Mouse (Mus musculus): Measurements from ENCODE around the gene Rere. TPM values are rescaled to one million over a fixed set of nuclear protein-coding genes. Genes with fewer than 3 reads are reported as not detected.

Gene Rere
- polyA plus RNA-seq (2012; rRNA removed), result 45.6 and 58.8 TPM in 2 replicates

DNA sequence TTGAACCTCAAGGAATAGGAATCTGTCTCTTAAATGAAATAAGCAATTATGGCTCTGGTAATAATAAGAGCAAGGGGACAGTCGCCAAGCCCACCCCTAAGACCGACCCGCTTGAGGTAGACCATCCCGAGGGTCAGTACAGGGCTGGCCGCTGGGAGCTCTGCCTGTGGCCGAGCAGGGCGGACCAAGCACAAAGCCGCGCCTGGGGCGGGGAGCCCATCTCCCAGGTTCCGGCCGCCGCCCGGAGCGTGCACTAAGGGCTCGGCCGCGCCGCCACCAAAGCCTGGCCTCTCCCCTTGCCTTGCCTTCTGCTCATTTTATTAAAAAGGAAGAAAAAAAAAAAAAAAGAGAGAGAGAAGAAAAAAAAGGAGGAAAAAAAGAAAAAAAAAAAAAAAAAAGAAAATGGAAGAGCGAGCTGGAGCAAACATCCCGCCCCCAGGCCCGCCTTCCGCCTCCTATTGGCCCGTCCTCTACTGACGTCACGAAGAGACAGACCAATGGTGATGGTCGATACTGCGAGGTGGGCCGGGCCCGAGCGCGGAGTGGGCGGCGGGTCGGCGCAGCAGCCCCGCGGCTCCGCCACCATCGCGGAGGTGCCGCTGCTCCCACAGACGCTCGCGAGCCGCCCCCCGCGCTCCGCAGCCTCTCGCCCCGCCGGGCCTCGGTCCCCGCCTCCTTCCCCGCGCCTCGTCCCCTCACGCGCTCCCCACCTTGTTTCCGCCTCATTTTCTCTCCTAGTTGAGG is at the start of gene Rere:
Gene Rere (plus strand): TSS at position 629 of the 744 bp plus-strand sequence.
- 1% methylated on average over 58 of the region's 60 CpGs for WGBS
- H3K4me1 ChIP-seq (ENCODE audit: control insufficient read depth, insufficient read depth, low read length), result peaks cover 13% of the 10 kb centered on the region
- H3K27me3 ChIP-seq (replicated peaks; ENCODE audit: control insufficient read depth, insufficient read depth, low read length), result no peaks in the 10 kb centered on the region
- H3K27ac ChIP-seq (ENCODE audit: insufficient read depth, low read depth, low read length), result peak within 1 kb of the TSS; percentile 97
- peak; percentile 99 for DNase-seq
- no peaks in the 10 kb centered on the region for H3K36me3 ChIP-seq (ENCODE audit: control insufficient read depth, insufficient read depth, low read length)
- H3K4me3 ChIP-seq (ENCODE audit: insufficient read depth, low read depth, low read length), result peak within 1 kb of the TSS; percentile 90
- TF ChIP-seq CTCF (conservative IDR thresholded peaks at IDR 0.05; ENCODE audit: insufficient read depth, insufficient read length, low read depth, low read length) (no peak), POLR2A (IDR thresholded peaks at IDR 0.05; ENCODE audit: low read depth, low read length) (peak; percentile 80)

DNA sequence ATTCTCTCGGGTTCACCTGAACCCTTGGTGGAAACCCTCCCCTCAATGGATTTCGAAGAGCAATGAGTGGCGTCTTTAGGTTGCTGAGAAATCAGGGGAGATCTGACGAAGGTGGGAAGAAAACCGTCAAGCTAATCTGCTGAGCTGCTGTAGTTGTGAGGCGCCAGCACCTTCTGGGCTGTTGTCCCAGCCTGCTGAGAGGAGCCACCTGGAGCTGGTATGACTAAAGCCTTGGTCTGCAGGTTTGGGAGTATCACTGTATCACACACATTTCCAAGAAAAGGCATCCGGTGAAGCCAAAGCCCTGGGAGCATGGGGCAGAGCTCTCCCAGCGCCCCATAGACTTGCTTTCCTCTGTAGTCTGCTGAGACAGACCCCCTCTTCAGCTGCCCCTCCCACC is 49.6 kb upstream of the Rere start:
- 85% methylated on average over 8 of the region's 8 CpGs for WGBS
- no peak overlapping the region for H3K27ac ChIP-seq (ENCODE audit: insufficient read depth, low read depth, low read length)
- H3K4me3 ChIP-seq (ENCODE audit: insufficient read depth, low read depth, low read length), result no peak overlapping the region
- DNase-seq, result no peak
- H3K36me3 ChIP-seq (ENCODE audit: control insufficient read depth, insufficient read depth, low read length), result no peaks in the 10 kb centered on the region
- no peaks in the 10 kb centered on the region for H3K27me3 ChIP-seq (replicated peaks; ENCODE audit: control insufficient read depth, insufficient read depth, low read length)
- no peak for TF ChIP-seq CTCF (conservative IDR thresholded peaks at IDR 0.05; ENCODE audit: insufficient read depth, insufficient read length, low read depth, low read length)
- no peak for TF ChIP-seq POLR2A (IDR thresholded peaks at IDR 0.05; ENCODE audit: low read depth, low read length)
- peaks cover 16% of the 10 kb centered on the region; the same call in 1 of the 2 replicates for H3K4me1 ChIP-seq (ENCODE audit: control insufficient read depth, insufficient read depth, low read length)

DNA sequence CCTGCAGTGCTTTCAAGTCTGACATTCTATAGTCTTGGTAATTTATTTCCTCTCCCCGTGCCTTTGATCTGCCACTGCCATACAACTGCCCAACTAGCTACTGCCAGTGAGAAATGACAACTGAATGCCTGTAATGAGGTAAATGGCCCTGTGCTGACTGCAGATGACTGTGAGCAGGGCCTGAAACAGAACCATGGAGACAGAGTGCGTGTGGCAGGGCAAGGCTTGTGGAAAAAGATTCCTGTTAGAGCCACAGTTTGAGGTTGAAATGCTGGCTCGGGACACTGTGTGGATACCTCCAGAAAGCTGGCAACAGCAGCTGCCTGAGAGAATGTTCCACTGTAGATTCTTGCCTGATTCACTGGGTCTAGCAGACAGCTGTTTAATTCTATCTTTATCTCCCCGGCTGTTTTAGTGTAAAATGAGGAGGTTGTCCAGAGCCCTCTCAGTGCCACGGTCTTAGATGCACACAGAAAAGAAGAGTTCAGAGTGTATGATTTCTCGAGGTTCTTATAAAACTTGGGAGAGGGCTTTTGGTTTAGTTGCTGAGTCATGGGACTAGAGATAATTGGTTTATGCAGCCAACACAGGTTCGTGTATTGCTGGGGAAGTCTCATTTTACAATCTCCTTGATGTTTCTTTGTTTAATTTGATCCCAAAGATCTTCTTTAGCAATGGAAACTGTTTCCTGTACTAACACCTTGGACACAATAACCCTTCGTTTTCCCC is 46.7 kb upstream of the Rere start:
- Histone ChIP-seq H3K4me1 (ENCODE audit: control insufficient read depth, insufficient read depth, low read length) (peaks cover 29% of the 10 kb centered on the region), H3K4me3 (ENCODE audit: insufficient read depth, low read depth, low read length) (no peak overlapping the region), H3K27ac (ENCODE audit: insufficient read depth, low read depth, low read length) (no peak overlapping the region), H3K36me3 (ENCODE audit: control insufficient read depth, insufficient read depth, low read length) (no peaks in the 10 kb centered on the region; the same call in 1 of the 2 replicates), H3K27me3 (replicated peaks; ENCODE audit: control insufficient read depth, insufficient read depth, low read length) (no peaks in the 10 kb centered on the region)
- DNase-seq, result no peak
- no peak for TF ChIP-seq CTCF (conservative IDR thresholded peaks at IDR 0.05; ENCODE audit: insufficient read depth, insufficient read length, low read depth, low read length)
- no peak for TF ChIP-seq POLR2A (IDR thresholded peaks at IDR 0.05; ENCODE audit: low read depth, low read length)
- 67% methylated on average over 8 of the region's 8 CpGs for WGBS

DNA sequence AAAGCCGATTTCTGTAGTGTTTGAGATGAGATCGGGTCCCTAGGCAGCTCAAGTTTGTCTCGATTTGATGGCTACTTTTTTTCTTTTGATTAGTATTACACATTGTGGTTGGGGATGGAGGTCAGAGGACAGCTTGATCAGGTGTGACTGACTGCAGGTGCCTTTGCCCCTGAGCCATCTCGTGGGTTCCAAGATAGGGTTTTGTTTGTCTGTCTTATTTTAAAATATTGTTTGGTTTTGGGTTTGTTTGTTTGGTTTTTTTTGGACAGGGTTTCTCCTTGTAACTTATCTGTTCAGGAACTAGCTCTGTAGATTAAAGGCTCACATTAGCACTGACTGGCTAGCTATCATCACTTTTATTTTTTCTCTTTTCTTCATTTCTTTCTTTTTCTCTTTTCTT is 45.9 kb upstream of the Rere start:
- 70% methylated on average over 4 of the region's 4 CpGs for WGBS
- no peak for DNase-seq
- peaks cover 28% of the 10 kb centered on the region for H3K4me1 ChIP-seq (ENCODE audit: control insufficient read depth, insufficient read depth, low read length)
- no peaks in the 10 kb centered on the region; the same call in 1 of the 2 replicates for H3K36me3 ChIP-seq (ENCODE audit: control insufficient read depth, insufficient read depth, low read length)
- no peak overlapping the region for H3K27ac ChIP-seq (ENCODE audit: insufficient read depth, low read depth, low read length)
- TF ChIP-seq CTCF (conservative IDR thresholded peaks at IDR 0.05; ENCODE audit: insufficient read depth, insufficient read length, low read depth, low read length) (no peak), POLR2A (IDR thresholded peaks at IDR 0.05; ENCODE audit: low read depth, low read length) (no peak)
- no peak overlapping the region for H3K4me3 ChIP-seq (ENCODE audit: insufficient read depth, low read depth, low read length)
- H3K27me3 ChIP-seq (replicated peaks; ENCODE audit: control insufficient read depth, insufficient read depth, low read length), result no peaks in the 10 kb centered on the region

DNA sequence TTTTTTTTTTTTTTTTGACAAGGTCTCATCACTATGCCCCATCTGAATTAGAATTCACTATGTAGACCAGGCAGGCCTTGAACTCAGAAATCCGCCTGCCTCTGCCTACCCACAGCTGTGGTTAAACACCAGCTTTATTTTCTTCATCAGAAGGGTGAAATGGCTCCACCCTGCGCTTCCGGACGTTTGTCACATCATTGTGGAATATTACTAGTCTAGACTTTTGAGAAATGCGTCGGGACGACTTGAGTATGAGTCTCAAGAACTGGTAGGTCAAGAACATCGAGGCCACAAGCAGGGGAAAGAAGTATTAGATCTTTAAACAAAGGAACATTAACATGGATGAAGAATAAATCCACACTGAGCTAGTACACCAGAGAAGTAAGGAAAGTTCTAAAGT is 45.4 kb upstream of the Rere start:
- Histone ChIP-seq H3K27me3 (replicated peaks; ENCODE audit: control insufficient read depth, insufficient read depth, low read length) (no peaks in the 10 kb centered on the region), H3K4me1 (ENCODE audit: control insufficient read depth, insufficient read depth, low read length) (peaks cover 28% of the 10 kb centered on the region), H3K36me3 (ENCODE audit: control insufficient read depth, insufficient read depth, low read length) (no peaks in the 10 kb centered on the region; the same call in 1 of the 2 replicates), H3K4me3 (ENCODE audit: insufficient read depth, low read depth, low read length) (peak overlapping the region; percentile 95), H3K27ac (ENCODE audit: insufficient read depth, low read depth, low read length) (peak overlapping the region; percentile 87)
- no peak for DNase-seq
- TF ChIP-seq POLR2A (IDR thresholded peaks at IDR 0.05; ENCODE audit: low read depth, low read length) (no peak), CTCF (conservative IDR thresholded peaks at IDR 0.05; ENCODE audit: insufficient read depth, insufficient read length, low read depth, low read length) (no peak)
- WGBS, result 73% methylated on average over 8 of the region's 8 CpGs

DNA sequence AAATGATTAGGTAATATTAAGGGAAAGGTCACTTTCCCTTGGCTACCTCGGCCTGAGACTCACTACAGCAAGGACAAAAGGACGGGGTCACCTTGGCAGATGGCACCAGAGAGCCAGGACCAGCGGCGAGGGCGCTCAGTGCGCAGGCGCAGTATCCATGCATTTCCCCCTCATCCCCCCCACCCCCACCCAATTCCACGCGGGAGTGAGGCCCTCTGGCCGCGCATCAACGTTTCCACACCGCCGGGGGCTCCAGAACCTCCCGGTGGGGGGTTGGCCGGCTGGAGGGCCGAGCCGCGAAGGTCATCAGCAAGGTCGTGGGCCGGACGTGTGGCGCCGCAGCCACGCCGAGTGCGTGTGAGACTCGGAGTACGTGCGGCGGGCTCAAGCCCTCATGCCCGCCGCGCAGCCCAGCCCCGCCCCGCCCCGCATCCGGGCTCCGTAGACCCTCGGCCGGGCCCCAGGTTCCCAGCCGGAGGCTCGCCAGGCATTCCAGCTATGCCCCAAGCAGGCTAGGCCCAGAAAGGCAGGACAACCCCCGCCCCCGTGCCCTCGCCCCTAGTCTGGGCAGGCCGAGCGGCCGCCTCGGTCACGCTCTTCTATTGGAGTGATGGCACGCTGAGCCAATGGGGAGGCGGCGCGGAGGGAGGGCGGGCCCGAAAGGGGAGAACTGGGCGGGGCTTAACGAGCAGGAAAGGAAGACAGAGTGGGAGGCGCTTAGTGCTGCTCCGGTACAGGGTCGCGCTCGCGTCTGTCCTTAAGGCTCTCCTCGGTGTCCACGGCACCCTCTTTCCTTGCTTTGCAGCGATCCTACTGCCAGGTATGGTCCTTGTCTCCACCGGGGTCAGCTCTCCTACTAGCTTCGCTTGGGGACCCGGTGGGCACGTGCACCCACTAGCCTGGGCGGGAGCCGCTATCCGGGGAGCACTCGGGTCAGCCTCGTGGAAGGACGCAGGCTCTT is 44.6 kb upstream of the Rere start, which contains the start of gene Eno1:
Gene Eno1 (plus strand): TSS at position 201 of the 961 bp plus-strand sequence.
- WGBS, result under 1% methylated on average over 78 of the region's 78 CpGs
- Histone ChIP-seq H3K4me3 (ENCODE audit: insufficient read depth, low read depth, low read length) (peak within 1 kb of the TSS; percentile 95), H3K4me1 (ENCODE audit: control insufficient read depth, insufficient read depth, low read length) (peaks cover 25% of the 10 kb centered on the region), H3K36me3 (ENCODE audit: control insufficient read depth, insufficient read depth, low read length) (no peaks in the 10 kb centered on the region; the same call in 1 of the 2 replicates), H3K27ac (ENCODE audit: insufficient read depth, low read depth, low read length) (peak within 1 kb of the TSS; percentile 95), H3K27me3 (replicated peaks; ENCODE audit: control insufficient read depth, insufficient read depth, low read length) (no peaks in the 10 kb centered on the region)
- TF ChIP-seq POLR2A (IDR thresholded peaks at IDR 0.05; ENCODE audit: low read depth, low read length) (peak; percentile 91), CTCF (conservative IDR thresholded peaks at IDR 0.05; ENCODE audit: insufficient read depth, insufficient read length, low read depth, low read length) (no peak)
- DNase-seq, result peak; percentile 98
